Mouse (Mus musculus): Measurements from ENCODE around the gene Pgghg. TPM values are rescaled to one million over a fixed set of nuclear protein-coding genes. Genes with fewer than 3 reads are reported as not detected.

The Pgghg gene
- total RNA-seq, 2 experiments from 2014 or later: 31.6 to 37.2 TPM

DNA sequence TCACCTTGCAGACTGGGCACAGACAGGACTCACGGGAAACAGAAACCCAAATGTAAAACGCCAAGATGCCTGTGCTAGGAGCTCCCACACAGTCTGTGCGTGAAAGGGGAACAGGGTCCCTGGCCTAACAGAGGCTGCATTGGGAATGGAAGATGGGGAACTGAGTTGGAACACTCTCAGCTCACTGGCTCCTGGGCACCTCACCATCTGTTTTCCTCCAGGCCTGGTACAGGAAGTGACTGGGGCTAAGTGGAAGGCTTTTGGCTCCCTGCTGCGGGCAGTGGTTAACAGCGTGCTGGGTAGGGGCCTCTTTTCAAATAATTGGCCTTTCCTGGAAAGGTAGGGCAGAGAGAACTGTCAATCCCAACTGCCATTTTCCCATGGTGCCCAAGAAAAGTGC, 49.4 kb downstream of the Pgghg start:
- no peak for DNase-seq

DNA sequence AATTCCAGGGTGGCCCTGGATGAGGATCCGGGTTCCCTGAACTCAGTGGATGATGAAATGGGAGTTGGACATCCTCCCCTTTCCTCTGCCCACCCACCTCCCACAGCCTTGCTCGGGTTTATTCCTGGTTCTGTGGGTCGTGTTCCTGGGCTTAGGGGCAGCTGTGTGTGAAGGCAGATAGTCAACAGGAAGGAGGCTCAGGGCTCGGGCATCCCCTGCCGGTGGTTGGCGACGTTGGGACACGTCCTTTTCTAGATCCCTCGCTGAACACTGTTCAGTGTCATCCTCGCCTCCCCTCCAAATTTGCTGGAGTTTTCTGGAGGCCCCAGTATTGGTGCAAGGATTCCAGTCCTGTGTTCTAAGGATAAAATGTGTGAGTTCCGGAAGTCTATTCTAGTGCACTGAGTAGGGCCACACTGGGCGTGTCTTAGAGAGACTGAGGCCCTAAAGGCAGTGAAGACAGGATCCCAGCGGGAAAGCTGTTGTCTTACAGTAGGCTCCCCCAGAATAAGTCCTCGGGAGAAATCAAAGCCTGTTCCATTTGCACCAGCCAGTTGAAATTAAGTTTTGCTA, 50.0 kb downstream of the Pgghg start:
- no peak for DNase-seq

Other genes starting within 250 kb of the Pgghg start
- not detected for gene Olfr541, start 244.1 kb upstream of the Pgghg start, total RNA-seq (2021)
- 100 to 1,000 TPM; 231 to 556 TPM for gene Cyp2e1, start 177.7 kb upstream of the Pgghg start, total RNA-seq (2021)
- not detected for gene Syce1, start 153.5 kb upstream of the Pgghg start, total RNA-seq (2021)
- 1 to 10 TPM; 2.3 to 2.6 TPM for gene Zfp941, start 119.2 kb upstream of the Pgghg start, total RNA-seq (2021)
- gene Urah, start 106.4 kb upstream of the Pgghg start, total RNA-seq (2021): 10 to 100 TPM; 14.7 to 35.6 TPM
- under 1 TPM; 0.76 to 0.90 TPM for gene Scgb1c1, start 95.8 kb upstream of the Pgghg start, total RNA-seq (2021)
- gene Odf3, start 93.6 kb upstream of the Pgghg start, total RNA-seq (2021): under 1 TPM in 1 of 2 experiments, not detected in 1; 0.24 TPM
- gene Gm45785, start 85.1 kb upstream of the Pgghg start, total RNA-seq (2021): under 1 TPM in 1 of 2 experiments, not detected in 1; 0.39 TPM
- gene Ric8a, start 84.4 kb upstream of the Pgghg start, total RNA-seq (2021): 10 to 100 TPM; 43.5 to 58.0 TPM
- gene Bet1l, start 83.8 kb upstream of the Pgghg start, total RNA-seq (2021): 10 to 100 TPM; 29.1 to 33.5 TPM
- gene Psmd13, start 59.4 kb upstream of the Pgghg start, total RNA-seq (2021): 100 to 1,000 TPM; 106 to 112 TPM
- gene Sirt3, start 59.1 kb upstream of the Pgghg start, total RNA-seq (2021): 10 to 100 TPM; 67.6 to 70.9 TPM
- gene Cox8b, start 40.9 kb upstream of the Pgghg start, total RNA-seq (2021): 1,000 to 10,000 TPM; 2,860 to 2,972 TPM
- 1 to 10 TPM; 4.9 to 7.9 TPM for gene Nlrp6, start 20.5 kb upstream of the Pgghg start, total RNA-seq (2021)
- 1 to 10 TPM; 1.4 to 3.3 TPM for gene Ifitm5, start 8.9 kb downstream of the Pgghg start, total RNA-seq (2021)
- not detected for gene Gm45717, start 14.5 kb downstream of the Pgghg start, total RNA-seq (2021)
- gene Ifitm2, start 14.6 kb downstream of the Pgghg start, total RNA-seq (2021): 100 to 1,000 TPM; 418 to 468 TPM
- 10 to 100 TPM; 12.2 to 12.4 TPM for gene Ifitm1, start 25.8 kb downstream of the Pgghg start, total RNA-seq (2021)
- gene Ifitm3, start 69.4 kb downstream of the Pgghg start, total RNA-seq (2021): 100 to 1,000 TPM; 131 to 136 TPM
- gene Ifitm6, start 76.5 kb downstream of the Pgghg start, total RNA-seq (2021): 1 to 10 TPM; 1.7 to 3.2 TPM
- not detected for gene Gm17387, start 87.7 kb downstream of the Pgghg start, total RNA-seq (2021)
- 1 to 10 TPM; 2.0 to 5.1 TPM for gene B4galnt4, start 119.7 kb downstream of the Pgghg start, total RNA-seq (2021)
- 1 to 10 TPM in 1 of 2 experiments, under 1 TPM in 1; 0.94 to 1.5 TPM for gene Pkp3, start 136.8 kb downstream of the Pgghg start, total RNA-seq (2021)
- 10 to 100 TPM in 1 of 2 experiments, 1 to 10 TPM in 1; 8.3 to 10.6 TPM for gene Sigirr, start 159.2 kb downstream of the Pgghg start, total RNA-seq (2021)
- under 1 TPM; 0.33 to 0.42 TPM for gene Ano9, start 176.4 kb downstream of the Pgghg start, total RNA-seq (2021)
- gene Ptdss2, start 181.0 kb downstream of the Pgghg start, total RNA-seq (2021): 10 to 100 TPM; 51.0 to 57.2 TPM
- gene Rnh1, start 231.5 kb downstream of the Pgghg start, total RNA-seq (2021): 100 to 1,000 TPM; 150 to 155 TPM